Mouse (Mus musculus): ENCODE results near the gene Steap2. TPM values are rescaled to one million over a fixed set of nuclear protein-coding genes. Genes with fewer than 3 reads are reported as not detected.

Steap2 gene
- polyA plus RNA-seq, 1 experiment from 2014 or later, result 7.1 TPM

DNA sequence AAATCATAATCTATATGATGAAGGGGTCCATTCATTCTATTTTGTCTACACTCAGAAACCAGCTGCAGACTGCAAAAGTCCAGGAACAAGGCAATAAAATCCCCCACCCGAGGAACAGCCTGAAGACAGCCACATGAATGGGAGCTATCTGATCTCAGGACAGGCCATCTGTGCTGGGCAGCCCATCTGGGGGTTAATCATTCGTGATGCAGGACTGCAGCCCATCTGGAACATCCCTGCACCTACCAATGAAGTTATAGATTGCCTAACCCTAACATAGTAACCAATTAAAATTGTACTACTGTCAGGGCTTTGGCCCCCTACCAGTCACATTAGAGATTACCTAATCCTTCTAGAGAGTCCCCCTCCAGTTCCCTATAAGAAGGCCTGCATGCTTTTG lies 10.6 kb upstream of the Steap2 start:
- DNase-seq (ENCODE audit: low spot score), result no peak
- H3K9ac ChIP-seq (ENCODE audit: low read length), result no peak overlapping the region
- ATAC-seq (ENCODE audit: insufficient number of reproducible peaks, low FRiP score, low TSS enrichment, low read depth), result no peak
- no peaks in the 10 kb centered on the region for H3K9me3 ChIP-seq (ENCODE audit: control insufficient read depth, low read length)
- H3K36me3 ChIP-seq (ENCODE audit: control insufficient read depth, insufficient read depth, low read length), result no peaks in the 10 kb centered on the region
- H3K4me3 ChIP-seq (ENCODE audit: low read depth, low read length), result no peak overlapping the region
- H3K27ac ChIP-seq (replicated peaks; ENCODE audit: low read depth, low read length), result no peak overlapping the region
- H3K4me2 ChIP-seq (ENCODE audit: low read depth, severe bottlenecking), result no peak overlapping the region
- H3K4me1 ChIP-seq (ENCODE audit: control insufficient read depth, insufficient read depth, low read length), result no peaks in the 10 kb centered on the region
- 40% methylated on average over 2 of the region's 2 CpGs for WGBS
- no peaks in the 10 kb centered on the region for H3K27me3 ChIP-seq (ENCODE audit: control insufficient read depth, insufficient read depth, low read length)

DNA sequence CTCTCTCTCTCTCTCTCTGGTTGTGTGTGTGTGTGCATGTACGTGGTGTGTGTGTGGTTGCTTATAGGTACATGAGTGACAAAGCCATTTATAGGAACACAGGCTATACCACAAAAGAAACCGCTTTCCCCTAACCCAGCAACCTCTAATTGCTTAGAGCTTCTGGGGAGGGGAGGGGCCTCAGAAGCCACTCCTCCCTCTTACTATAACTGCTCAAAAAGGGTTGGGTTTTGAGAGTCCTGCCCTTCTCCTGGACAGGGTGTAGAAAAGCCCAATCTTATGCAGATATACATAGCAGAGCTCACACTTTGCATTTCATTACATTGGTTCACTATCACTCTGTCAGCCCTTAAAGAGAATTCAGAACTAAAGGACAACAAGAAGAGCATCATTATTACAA lies 6.0 kb upstream of the Steap2 start:
- no peak overlapping the region for H3K9ac ChIP-seq (ENCODE audit: low read length)
- no peaks in the 10 kb centered on the region for H3K27me3 ChIP-seq (ENCODE audit: control insufficient read depth, insufficient read depth, low read length)
- no peaks in the 10 kb centered on the region for H3K4me1 ChIP-seq (ENCODE audit: control insufficient read depth, insufficient read depth, low read length)
- no peak overlapping the region for H3K27ac ChIP-seq (replicated peaks; ENCODE audit: low read depth, low read length)
- no peaks in the 10 kb centered on the region for H3K9me3 ChIP-seq (ENCODE audit: control insufficient read depth, low read length)
- H3K4me3 ChIP-seq (ENCODE audit: low read depth, low read length), result no peak overlapping the region
- DNase-seq (ENCODE audit: low spot score), result no peak
- H3K36me3 ChIP-seq (ENCODE audit: control insufficient read depth, insufficient read depth, low read length), result no peaks in the 10 kb centered on the region
- 81% methylated on average over 2 of the region's 2 CpGs for WGBS
- H3K4me2 ChIP-seq (ENCODE audit: low read depth, severe bottlenecking), result no peak overlapping the region
- no peak for ATAC-seq (ENCODE audit: insufficient number of reproducible peaks, low FRiP score, low TSS enrichment, low read depth)

DNA sequence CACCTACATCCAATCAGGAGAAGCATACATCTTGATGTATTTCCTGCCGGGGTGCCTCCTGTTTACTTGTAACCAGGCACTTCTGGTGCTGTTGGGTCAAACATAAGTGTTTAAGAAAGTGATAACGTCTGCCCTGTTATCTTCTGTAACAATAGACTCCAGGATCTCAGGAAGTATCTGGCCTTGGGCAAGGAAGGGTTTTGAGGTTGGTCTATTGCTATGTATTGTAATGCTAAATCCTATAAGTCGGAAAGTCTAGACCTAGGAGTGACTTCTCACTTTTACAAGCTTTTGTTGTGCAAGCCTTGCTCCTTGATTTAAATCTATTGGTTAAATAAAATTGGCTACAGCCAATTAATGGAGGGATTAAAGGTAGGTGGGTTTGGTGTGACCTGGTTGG lies 4.5 kb upstream of the Steap2 start:
- Histone ChIP-seq H3K9ac (ENCODE audit: low read length) (no peak overlapping the region), H3K27me3 (ENCODE audit: control insufficient read depth, insufficient read depth, low read length) (no peaks in the 10 kb centered on the region), H3K27ac (replicated peaks; ENCODE audit: low read depth, low read length) (no peak overlapping the region), H3K36me3 (ENCODE audit: control insufficient read depth, insufficient read depth, low read length) (no peaks in the 10 kb centered on the region), H3K4me1 (ENCODE audit: control insufficient read depth, insufficient read depth, low read length) (no peaks in the 10 kb centered on the region), H3K9me3 (ENCODE audit: control insufficient read depth, low read length) (no peaks in the 10 kb centered on the region), H3K4me3 (ENCODE audit: low read depth, low read length) (no peak overlapping the region), H3K4me2 (ENCODE audit: low read depth, severe bottlenecking) (no peak overlapping the region)
- 74% methylated on average over 3 of the region's 3 CpGs for WGBS
- DNase-seq (ENCODE audit: low spot score), result no peak
- no peak for ATAC-seq (ENCODE audit: insufficient number of reproducible peaks, low FRiP score, low TSS enrichment, low read depth)

DNA sequence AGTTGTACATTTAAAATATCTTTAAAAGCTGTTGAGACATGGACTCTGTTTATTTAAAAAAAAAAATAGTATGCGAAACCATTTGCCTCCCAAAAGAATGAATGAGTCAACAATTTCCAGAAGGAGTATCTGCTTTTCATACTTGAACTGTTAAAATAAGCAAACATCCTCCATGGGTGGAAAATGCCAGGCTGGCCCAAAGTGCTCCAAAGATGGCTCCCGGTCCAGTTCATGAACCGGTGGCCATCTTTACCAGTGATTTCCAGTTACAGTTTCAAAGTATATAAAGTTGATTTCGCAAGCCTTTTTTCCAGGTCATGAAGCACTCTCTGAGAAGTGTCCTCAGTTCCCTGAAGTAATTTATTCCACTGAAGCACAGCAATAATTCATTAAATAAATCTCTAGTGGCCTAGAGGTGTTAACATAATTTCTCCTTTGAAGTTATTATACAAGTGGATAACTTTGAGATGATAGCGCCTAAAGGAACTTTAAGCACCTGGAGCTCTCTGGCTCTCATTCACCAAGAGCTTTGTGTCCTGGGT lies 1.1 kb upstream of the Steap2 start:
- no peak for ATAC-seq (ENCODE audit: insufficient number of reproducible peaks, low FRiP score, low TSS enrichment, low read depth)
- no peak overlapping the region for H3K27ac ChIP-seq (replicated peaks; ENCODE audit: low read depth, low read length)
- no peaks in the 10 kb centered on the region for H3K36me3 ChIP-seq (ENCODE audit: control insufficient read depth, insufficient read depth, low read length)
- 91% methylated on average over 5 of the region's 5 CpGs for WGBS
- H3K4me1 ChIP-seq (ENCODE audit: control insufficient read depth, insufficient read depth, low read length), result no peaks in the 10 kb centered on the region
- H3K4me3 ChIP-seq (ENCODE audit: low read depth, low read length), result no peak overlapping the region
- no peak overlapping the region for H3K4me2 ChIP-seq (ENCODE audit: low read depth, severe bottlenecking)
- peaks cover 4% of the 10 kb centered on the region; the same call in 1 of the 2 replicates for H3K9me3 ChIP-seq (ENCODE audit: control insufficient read depth, low read length)
- no peaks in the 10 kb centered on the region for H3K27me3 ChIP-seq (ENCODE audit: control insufficient read depth, insufficient read depth, low read length)
- no peak for DNase-seq (ENCODE audit: low spot score)
- H3K9ac ChIP-seq (ENCODE audit: low read length), result no peak overlapping the region

DNA sequence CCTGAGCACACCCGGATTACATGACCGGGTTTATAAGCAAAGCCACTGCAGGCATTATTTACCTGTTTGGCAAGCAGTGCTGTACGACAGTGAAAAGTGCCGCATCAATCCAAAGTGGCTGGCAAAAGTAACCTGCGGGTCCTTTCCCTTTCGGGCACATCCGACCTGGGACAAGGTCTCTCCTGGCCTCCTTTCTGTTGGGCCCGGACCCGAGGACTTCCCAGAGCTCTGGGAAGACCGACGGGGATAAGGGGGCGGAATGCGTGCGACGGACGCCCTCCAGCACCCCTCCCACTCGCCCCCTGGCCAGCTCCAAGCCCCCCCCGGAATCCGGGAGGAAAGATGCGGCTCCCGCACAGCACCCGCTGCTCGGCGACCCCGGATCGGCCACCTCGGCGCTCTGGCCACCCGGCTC lies 830 bp downstream of the Steap2 start:
- Histone ChIP-seq H3K27me3 (ENCODE audit: control insufficient read depth, insufficient read depth, low read length) (no peaks in the 10 kb centered on the region), H3K9me3 (ENCODE audit: control insufficient read depth, low read length) (peaks cover 4% of the 10 kb centered on the region; the same call in 1 of the 2 replicates), H3K4me3 (ENCODE audit: low read depth, low read length) (peak overlapping the region; percentile 48), H3K9ac (ENCODE audit: low read length) (peak overlapping the region; percentile 89), H3K4me2 (ENCODE audit: low read depth, severe bottlenecking) (peak overlapping the region; percentile 78), H3K36me3 (ENCODE audit: control insufficient read depth, insufficient read depth, low read length) (no peaks in the 10 kb centered on the region), H3K4me1 (ENCODE audit: control insufficient read depth, insufficient read depth, low read length) (no peaks in the 10 kb centered on the region), H3K27ac (replicated peaks; ENCODE audit: low read depth, low read length) (no peak overlapping the region)
- 0% methylated on average over 26 of the region's 29 CpGs for WGBS
- peak; percentile 67 for ATAC-seq (ENCODE audit: insufficient number of reproducible peaks, low FRiP score, low TSS enrichment, low read depth)
- DNase-seq (ENCODE audit: low spot score), result peak; percentile 66

DNA sequence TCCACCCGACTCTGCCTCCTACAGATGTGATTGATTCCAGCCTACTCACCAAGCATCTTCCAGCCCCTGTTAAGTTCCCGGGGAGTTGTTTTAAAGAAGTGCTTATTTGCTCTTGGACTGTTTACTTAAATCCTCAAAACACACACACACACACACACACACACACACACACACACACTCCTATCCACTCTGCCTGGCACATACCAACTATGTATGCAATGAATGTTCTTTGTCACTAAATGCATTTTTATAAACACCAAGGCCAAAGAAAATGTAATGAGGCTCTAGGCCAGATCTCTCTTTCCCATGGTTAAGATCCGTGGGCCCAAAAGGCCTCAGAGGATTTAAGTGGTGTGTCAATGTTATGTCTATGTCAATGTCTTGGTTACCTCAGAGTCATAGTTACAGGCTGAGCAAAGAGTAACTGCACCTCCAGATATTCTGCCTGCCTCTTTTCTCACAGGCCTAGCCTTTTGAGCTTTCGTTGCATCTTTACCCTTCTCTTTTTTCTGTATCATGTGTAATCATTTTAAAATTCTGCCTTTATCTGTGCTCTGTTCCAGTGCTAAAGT lies 2.1 kb downstream of the Steap2 start:
- no peak for ATAC-seq (ENCODE audit: insufficient number of reproducible peaks, low FRiP score, low TSS enrichment, low read depth)
- no peak for DNase-seq (ENCODE audit: low spot score)
- Histone ChIP-seq H3K9ac (ENCODE audit: low read length) (no peak overlapping the region), H3K9me3 (ENCODE audit: control insufficient read depth, low read length) (peaks cover 4% of the 10 kb centered on the region; the same call in 1 of the 2 replicates), H3K4me1 (ENCODE audit: control insufficient read depth, insufficient read depth, low read length) (no peaks in the 10 kb centered on the region; the same call in 1 of the 2 replicates), H3K27me3 (ENCODE audit: control insufficient read depth, insufficient read depth, low read length) (no peaks in the 10 kb centered on the region), H3K4me3 (ENCODE audit: low read depth, low read length) (no peak overlapping the region), H3K4me2 (ENCODE audit: low read depth, severe bottlenecking) (no peak overlapping the region), H3K27ac (replicated peaks; ENCODE audit: low read depth, low read length) (no peak overlapping the region), H3K36me3 (ENCODE audit: control insufficient read depth, insufficient read depth, low read length) (no peaks in the 10 kb centered on the region)
- 48% methylated on average over 4 of the region's 4 CpGs for WGBS

DNA sequence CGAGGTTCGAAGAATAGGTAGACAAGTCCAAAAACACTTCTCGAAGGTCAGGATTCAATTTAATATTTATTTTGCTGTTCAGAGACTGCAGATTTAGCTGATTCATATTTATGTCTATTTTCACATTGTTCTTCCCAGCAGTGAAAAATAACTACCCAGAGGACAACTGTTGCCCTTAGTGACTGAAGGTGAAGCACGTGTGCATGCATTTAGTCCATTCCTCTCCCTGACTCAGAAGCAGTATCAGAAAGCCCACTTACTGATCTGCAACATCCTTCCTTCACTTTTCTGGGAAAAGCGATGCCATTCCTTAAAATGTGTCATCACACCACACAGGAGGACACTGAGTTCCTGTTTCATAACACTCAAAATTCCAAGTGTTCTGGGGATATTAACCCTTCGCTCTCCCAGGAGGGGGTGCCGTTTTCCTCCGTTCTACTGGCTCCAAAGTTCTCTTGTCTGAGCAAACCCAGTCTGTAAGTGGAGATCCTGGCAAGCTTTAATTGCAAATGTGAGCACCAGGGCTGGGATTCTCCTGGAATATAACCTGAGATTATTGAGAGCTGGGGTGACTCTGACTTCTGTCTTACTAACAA lies 5.3 kb downstream of the Steap2 start:
- no peak overlapping the region for H3K4me3 ChIP-seq (ENCODE audit: low read depth, low read length)
- H3K9ac ChIP-seq (ENCODE audit: low read length), result no peak overlapping the region
- H3K27ac ChIP-seq (replicated peaks; ENCODE audit: low read depth, low read length), result no peak overlapping the region
- no peaks in the 10 kb centered on the region for H3K27me3 ChIP-seq (ENCODE audit: control insufficient read depth, insufficient read depth, low read length)
- H3K4me1 ChIP-seq (ENCODE audit: control insufficient read depth, insufficient read depth, low read length), result no peaks in the 10 kb centered on the region; the same call in 1 of the 2 replicates
- no peak overlapping the region for H3K4me2 ChIP-seq (ENCODE audit: low read depth, severe bottlenecking)
- peaks cover 4% of the 10 kb centered on the region; the same call in 1 of the 2 replicates for H3K9me3 ChIP-seq (ENCODE audit: control insufficient read depth, low read length)
- no peaks in the 10 kb centered on the region for H3K36me3 ChIP-seq (ENCODE audit: control insufficient read depth, insufficient read depth, low read length)
- WGBS, result 72% methylated on average over 8 of the region's 8 CpGs
- no peak for DNase-seq (ENCODE audit: low spot score)
- no peak for ATAC-seq (ENCODE audit: insufficient number of reproducible peaks, low FRiP score, low TSS enrichment, low read depth)

DNA sequence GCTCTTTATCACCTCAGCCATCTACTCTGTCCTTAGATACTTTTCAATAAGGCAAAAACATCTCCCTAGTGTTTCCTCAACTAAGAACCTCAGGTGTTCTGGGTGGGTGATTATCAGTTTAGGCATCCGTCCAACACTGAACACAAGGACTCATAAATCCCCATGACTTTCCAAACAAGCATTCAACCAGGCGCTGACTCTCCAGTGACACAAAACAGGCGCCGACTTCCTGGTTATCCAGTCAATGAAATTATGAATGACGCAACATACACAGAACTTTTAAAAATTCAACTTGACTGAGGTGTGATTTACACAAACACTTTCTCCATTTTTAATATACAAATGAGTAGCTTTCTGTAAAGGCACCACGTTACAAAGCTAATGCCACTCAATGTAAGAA lies 6.2 kb downstream of the Steap2 start:
- H3K4me1 ChIP-seq (ENCODE audit: control insufficient read depth, insufficient read depth, low read length), result no peaks in the 10 kb centered on the region; the same call in 1 of the 2 replicates
- no peak overlapping the region for H3K4me3 ChIP-seq (ENCODE audit: low read depth, low read length)
- H3K9ac ChIP-seq (ENCODE audit: low read length), result no peak overlapping the region
- no peaks in the 10 kb centered on the region for H3K27me3 ChIP-seq (ENCODE audit: control insufficient read depth, insufficient read depth, low read length)
- no peaks in the 10 kb centered on the region for H3K36me3 ChIP-seq (ENCODE audit: control insufficient read depth, insufficient read depth, low read length)
- H3K9me3 ChIP-seq (ENCODE audit: control insufficient read depth, low read length), result peaks cover 4% of the 10 kb centered on the region; the same call in 1 of the 2 replicates
- no peak overlapping the region for H3K27ac ChIP-seq (replicated peaks; ENCODE audit: low read depth, low read length)
- ATAC-seq (ENCODE audit: insufficient number of reproducible peaks, low FRiP score, low TSS enrichment, low read depth) (no peak), DNase-seq (ENCODE audit: low spot score) (no peak)
- WGBS, result 71% methylated on average over 6 of the region's 6 CpGs
- no peak overlapping the region for H3K4me2 ChIP-seq (ENCODE audit: low read depth, severe bottlenecking)
